Mouse (Mus musculus): Measurements from ENCODE around the gene Pcdh17.

The Pcdh17 gene

DNA sequence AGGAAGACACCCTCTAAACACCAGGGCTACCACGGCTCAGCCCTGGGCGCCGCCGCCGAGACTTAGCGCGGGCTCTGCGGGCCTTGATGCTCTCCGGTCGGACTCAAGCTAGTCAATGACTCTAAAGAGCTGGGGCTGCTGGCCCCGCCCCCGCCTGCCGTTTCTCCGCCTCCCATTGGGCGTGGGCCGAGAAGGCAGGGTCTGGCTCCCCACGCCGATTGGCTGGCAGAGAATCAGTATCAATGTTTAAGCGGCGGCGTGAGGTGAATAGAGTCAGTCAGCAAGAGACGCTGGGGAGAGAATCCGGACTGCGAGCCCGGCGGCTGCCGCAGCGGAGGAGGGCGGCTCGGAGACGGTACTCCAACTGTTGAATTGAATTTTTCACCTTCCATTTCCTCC lies at the start of gene Pcdh17:
Pcdh17 (plus strand) TSS at position 276 of the 399 bp plus-strand sequence.
- peak; percentile 94 to 95 for DNase-seq

- DNase-seq: no peak
Observed at GRCm38 (mm10) chr14:84397137-84397536, 46.2 kb upstream of the Pcdh17 start.

- no peak for DNase-seq
Observed at GRCm38 (mm10) chr14:84424736-84425135, 18.6 kb upstream of the Pcdh17 start.

GRCm38 (mm10) chr14:84426616-84427015 lies 16.7 kb upstream of the Pcdh17 start:
- no peak for DNase-seq

GRCm38 (mm10) chr14:84438066-84438770 lies 5.1 kb upstream of the Pcdh17 start:
- DNase-seq: peak in 1 of 2 experiments; percentile 8

DNA sequence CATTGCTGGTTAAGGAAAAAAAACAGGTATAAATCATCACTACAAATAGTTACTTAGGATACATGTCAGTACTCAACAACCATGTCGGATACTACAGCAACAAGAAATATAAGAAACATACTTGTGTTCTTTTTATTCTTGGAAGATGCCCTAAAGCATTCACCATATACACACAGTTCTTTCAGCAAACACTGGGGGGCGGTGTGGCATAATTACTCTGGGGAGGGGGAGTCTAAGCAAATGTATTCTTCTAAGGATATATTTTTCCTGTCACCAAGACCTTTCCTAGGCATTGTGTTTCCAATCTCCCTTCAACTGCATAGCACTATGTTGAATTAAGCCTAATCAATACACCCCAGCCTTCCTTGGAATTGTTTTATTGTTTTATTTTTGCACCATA lies 2.5 kb upstream of the Pcdh17 start:
- DNase-seq: peak in 1 of 2 experiments; percentile 12

DNA sequence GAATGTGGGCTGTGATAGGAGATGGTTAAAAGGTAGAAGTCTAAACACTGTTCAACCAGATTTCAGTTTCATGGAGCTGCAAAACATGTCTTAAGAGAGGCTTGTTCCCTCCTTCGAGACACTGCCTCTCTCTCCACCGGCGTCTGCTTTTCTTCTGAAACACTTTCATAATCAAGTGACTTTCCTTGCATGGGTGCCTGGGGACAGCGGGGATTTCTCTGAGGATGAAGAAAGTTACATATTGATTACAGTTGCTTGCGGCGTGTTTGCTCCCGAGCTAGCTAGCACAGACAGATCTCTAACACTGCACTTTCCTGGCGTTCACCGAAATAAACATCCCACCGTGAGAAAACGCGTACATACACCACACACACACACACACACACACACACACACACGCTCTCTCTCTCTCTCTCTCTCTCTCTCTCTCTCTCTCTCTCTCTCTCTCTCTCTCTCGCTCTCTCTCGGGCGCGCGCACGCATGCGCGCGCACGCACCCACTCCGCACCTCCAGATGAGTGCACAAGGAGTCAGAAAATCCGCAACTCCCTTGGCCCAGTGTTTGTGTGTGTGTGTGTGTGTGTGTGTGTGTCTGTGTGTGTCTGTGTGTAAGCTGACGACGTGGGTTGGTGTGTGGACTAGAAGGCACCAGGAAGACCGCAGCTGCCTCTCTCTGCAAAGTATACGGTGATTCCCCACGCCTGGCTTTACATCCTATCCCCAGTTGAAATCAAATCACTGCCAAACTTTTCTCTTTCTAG lies 655 bp upstream of the Pcdh17 start:
- peak in 1 of 2 experiments; percentile 17 for DNase-seq

- peak in 1 of 2 experiments; percentile 20 for DNase-seq
Observed at GRCm38 (mm10) chr14:84443761-84444160, 398 bp downstream of the Pcdh17 start.

GRCm38 (mm10) chr14:84444276-84444662 lies 906 bp downstream of the Pcdh17 start:
- peak in 1 of 2 experiments; percentile 12 for DNase-seq

GRCm38 (mm10) chr14:84444663-84445502 lies 1.5 kb downstream of the Pcdh17 start:
- DNase-seq: peak in 1 of 2 experiments; percentile 17

DNA sequence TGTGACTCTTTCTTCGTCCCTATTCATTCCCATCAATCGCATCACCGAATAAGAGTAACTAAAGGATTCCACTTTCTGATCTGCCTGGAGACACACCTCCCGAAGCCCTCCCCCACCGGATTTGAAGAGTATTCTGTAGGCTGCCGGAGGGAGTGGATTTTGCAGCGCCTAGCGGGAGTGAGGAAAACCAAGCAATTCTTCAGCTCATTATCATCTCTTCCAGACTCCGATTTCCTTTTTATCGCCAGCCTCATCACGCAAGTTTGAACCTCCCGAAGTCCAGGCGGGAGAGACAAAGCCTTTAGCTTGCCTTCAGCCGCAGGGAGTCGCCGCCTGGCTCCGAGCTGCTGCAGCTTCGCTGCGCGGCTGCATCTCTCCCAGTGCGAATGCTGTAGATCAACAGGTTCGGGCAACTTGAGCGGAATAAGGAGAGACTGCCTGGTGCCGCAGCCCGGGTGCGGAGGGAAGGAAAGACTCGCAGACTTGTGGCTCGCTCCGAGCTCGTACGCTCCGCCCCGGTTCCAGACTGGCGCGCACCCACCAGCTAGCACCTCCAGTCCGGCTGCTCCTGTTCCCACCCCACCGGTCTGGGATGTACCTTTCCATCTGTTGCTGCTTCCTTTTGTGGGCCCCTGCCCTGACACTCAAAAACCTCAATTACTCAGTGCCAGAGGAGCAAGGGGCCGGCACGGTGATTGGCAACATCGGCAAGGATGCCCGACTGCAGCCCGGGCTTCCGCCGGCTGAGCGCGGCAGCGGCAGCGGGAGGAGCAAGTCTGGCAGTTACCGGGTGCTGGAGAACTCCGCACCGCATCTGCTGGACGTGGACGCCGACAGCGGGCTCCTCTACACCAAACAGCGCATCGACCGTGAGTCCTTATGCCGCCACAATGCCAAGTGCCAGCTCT lies 2.4 kb downstream of the Pcdh17 start:
- peak in 1 of 2 experiments; percentile 17 for DNase-seq

DNA sequence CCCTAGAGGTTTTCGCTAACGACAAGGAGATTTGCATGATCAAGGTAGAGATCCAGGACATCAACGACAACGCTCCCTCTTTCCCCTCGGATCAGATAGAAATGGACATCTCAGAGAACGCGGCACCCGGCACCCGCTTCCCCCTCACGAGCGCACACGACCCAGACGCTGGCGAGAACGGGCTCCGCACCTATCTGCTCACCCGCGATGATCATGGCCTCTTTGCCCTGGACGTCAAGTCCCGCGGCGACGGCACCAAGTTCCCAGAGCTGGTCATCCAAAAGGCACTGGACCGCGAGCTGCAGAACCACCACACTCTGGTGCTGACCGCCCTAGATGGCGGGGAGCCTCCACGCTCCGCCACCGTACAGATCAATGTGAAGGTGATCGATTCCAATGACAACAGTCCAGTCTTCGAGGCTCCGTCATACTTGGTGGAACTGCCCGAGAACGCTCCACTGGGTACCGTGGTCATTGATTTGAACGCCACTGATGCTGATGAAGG lies 3.1 kb downstream of the Pcdh17 start:
- DNase-seq: no peak

DNA sequence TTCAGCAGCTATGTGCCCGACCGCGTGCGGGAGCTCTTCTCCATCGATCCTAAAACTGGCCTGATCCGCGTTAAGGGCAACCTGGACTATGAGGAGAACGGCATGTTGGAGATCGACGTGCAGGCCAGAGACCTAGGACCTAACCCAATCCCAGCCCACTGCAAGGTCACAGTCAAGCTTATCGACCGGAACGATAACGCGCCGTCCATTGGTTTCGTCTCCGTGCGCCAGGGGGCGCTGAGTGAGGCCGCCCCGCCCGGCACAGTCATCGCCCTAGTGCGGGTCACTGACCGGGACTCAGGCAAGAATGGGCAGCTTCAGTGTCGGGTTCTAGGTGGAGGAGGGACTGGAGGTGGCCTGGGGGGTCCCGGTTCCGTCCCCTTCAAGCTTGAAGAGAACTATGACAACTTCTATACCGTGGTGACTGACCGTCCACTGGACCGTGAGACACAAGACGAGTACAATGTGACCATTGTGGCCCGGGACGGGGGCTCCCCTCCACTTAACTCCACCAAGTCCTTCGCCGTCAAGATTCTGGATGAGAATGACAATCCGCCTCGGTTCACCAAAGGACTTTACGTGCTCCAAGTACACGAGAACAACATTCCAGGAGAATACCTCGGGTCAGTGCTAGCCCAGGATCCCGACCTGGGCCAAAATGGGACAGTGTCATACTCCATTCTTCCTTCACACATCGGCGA lies 3.7 kb downstream of the Pcdh17 start:
- peak; percentile 32 to 72 for DNase-seq

GRCm38 (mm10) chr14:84447661-84448380 lies 4.5 kb downstream of the Pcdh17 start:
- DNase-seq: peak in 1 of 2 experiments; percentile 12

DNA sequence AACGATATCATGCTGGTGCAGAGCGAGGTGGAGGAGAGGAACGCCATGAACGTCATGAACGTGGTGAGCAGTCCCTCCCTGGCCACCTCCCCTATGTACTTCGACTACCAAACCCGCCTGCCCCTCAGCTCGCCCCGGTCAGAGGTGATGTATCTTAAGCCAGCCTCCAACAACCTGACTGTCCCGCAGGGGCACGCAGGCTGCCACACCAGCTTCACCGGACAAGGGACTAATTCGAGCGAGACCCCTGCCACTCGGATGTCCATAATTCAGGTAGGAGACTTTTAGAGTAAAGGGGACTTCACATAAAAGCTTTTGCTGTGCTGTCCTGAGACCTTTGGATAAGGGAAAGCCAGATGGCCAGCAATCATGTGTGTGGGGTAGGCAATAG lies 5.0 kb downstream of the Pcdh17 start:
- DNase-seq: peak in 1 of 2 experiments; percentile 19

DNA sequence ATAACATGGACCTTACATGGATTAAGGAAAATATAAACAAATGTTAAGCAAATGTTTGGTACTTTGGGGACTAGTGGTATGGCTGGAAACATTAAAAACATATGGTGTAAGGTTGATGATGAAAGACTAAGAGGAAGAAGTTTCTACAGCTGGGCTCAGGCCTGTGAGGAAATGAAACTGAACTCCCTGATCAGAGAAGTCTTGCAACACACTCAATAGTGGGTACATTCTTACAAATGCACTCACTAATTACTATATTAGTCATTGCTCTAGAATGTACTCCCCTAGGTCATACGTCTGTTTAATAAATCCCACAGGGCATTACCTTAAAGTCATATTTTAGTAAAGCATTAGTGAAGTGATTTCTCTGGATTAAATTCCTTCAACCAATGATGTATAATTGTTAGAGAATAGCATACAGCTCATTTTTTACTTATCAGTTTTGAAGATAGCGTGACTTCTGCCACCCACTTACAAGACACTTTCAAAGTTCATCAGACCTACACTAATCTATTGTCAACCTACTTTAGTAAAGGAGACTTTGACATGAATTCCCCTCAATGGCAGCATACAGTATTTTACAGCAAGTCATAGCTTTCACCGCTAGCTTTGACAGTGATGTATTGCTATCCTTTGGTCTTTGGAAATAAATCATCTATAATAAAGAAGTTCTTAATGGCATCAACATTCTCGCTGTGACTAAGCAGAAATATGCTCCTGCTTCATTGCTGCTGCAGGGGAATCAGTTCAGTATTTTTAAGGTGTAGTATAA lies 10.9 kb downstream of the Pcdh17 start:
- no peak for DNase-seq

DNA sequence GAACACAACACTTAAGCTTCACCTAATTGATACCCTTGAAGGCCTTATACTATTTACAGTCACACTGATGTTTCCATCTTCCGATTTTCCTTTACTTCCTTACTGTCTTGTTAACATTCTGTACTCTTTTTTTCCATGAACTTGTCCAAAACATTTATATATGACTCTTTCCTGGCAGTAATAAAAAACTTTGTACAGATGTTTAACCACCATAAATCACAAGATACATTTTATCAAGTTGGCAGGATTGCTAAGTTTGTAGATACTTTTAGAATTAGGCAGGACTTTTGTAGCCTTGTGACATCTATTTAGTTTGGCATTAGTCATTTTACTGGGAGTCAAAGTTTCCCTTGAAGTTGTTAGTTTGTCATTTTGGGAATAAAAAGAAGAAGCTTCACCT lies 32.1 kb downstream of the Pcdh17 start:
- DNase-seq: no peak

- no peak for DNase-seq
Observed at GRCm38 (mm10) chr14:84476336-84476735, 33.0 kb downstream of the Pcdh17 start.

DNA sequence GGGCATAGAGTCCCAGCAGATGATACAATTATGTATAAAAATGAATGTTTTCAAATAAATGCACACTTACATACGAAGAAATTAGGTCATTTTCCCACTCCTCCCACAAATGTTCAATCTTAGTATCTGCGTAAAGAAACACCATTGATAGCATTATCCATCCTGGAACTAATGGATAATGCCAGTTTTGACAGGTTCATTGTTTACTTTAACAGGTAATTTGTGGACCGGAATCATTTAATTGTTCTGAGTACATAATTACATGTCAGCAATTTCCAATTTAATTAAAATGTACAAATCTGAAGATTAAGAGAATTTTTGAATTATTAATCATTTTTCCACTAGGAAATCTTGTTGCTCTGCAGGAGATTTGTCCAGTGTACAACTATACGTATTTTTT lies 33.5 kb downstream of the Pcdh17 start:
- no peak for DNase-seq

DNA sequence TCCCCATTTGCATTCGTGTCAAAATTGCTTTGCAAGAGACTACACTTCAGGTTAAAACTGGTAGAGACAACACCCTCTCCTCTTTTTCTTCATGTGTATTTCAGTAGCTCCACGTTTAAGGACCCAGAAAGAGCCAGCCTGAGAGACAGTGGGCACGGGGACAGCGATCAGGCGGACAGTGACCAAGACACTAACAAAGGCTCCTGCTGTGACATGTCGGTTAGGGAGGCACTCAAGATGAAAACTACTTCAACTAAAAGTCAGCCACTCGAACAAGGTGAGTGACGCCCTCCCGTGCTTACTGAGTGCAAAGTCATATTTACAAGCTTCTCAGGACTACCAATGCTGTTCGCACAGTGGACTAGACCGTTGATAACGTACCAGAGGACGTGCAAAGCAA lies 34.0 kb downstream of the Pcdh17 start:
- no peak for DNase-seq

Measured in kidney, adult 8-10 months (tissue).